Mouse (Mus musculus) c-Kit-negative CD71-positive TER-119-positive erythroid progenitor cells, embryonic 14.5 days (primary cell): ENCODE results near the gene Hoxa2.

Experiments used
- DNase-seq: peaks from one replicate; pipeline ENCODE4 v3.0.0-alpha.2; 2013; ENCODE audit warnings: low read depth, low spot score

Gene Hoxa2

DNA sequence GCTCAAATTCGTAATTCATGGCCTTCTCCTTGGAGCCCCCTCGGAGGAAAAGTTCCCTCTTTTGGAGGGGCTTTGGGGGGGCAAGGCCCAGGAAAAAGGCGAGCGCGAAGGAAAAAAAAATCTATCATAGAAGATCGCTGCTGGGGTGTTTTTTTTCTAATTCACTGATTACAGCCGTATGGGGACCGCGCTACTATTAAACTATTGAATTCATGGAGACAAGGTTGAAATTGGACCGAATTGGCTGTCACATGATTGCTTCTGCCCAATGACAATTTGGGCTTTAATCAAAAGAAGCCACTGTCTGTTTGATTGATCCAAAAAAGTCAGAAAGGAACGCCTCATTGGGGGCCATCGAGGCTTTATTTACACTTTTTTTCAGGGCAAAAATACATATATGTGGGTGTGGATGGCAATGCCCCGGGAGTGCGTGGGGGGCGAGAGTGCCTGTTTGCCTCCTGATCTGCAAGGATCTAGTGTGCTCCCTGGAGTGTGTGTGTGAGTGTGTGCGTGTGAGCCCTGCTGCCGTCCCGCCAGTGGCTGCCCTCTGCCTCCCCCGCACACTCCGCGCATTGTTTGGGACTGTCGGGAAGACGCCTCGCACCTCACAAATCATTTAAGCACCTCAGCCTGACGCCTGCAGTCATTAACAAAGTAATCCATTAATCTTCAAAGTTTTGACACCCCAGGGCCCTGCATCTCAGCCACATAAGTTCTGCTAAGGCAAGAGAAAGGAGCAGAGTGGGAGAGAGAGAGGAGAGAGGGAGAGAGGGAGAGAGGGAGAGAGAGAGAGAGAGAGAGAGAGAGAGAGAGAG lies at the start of gene Hoxa2:
Gene Hoxa2, minus strand, starts transcription at position 206 of the 815 bp plus-strand sequence.
- DNase-seq, result no peak

GRCm38 (mm10) chr6:52214271-52214670 lies 49.6 kb upstream of the Hoxa2 start:
- DNase-seq, result no peak

DNA sequence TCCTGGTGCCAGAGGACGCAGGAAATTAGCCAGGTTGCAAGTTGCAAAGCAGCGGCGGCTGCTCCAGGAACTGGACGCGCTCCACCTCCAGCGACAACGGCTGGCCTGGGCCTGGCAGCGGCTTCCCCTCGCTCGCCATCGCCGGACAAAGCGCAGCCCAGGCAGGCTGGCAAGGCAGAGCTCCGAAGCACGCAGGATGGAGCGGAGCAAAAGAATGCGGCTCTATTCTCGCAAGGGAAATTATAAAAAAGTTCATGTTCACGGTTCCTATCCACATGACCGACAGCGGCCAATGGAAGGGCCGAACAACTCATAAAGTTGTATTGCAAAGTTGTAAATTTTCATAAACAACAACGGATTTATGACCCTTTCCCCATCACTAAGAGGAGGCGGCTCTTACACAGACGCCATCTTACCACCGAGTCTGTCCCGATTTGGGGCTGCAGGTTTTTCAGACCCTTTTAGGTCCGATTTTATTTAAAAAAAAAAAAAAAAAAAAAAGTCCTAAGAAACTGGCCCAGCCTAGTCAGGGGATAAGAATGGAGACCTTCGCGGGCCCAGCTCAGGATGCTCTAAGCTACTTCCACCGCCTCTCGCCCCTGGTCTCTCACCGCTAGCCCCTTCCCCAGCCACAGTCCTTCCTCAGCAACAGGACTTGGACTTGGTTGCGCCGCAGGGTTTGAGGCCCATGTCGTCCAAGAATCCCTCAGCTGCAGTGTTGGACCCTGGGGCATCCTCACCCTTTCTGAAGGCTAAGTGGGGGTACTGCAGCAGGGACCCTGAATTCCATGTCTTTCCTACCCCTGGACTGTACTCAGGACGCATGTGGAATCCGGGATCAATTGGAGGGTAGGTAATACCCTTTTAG lies 48.7 kb upstream of the Hoxa2 start, which contains the start of the genes Hoxa3 and Gm28308:
Gene Hoxa3, minus strand, starts transcription at position 218 of the 868 bp plus-strand sequence.
Gene Gm28308, minus strand, starts transcription at position 221 of the 868 bp plus-strand sequence.
- DNase-seq, result no peak

GRCm38 (mm10) chr6:52212556-52213118 lies 48.0 kb upstream of the Hoxa2 start:
- DNase-seq, result no peak

DNA sequence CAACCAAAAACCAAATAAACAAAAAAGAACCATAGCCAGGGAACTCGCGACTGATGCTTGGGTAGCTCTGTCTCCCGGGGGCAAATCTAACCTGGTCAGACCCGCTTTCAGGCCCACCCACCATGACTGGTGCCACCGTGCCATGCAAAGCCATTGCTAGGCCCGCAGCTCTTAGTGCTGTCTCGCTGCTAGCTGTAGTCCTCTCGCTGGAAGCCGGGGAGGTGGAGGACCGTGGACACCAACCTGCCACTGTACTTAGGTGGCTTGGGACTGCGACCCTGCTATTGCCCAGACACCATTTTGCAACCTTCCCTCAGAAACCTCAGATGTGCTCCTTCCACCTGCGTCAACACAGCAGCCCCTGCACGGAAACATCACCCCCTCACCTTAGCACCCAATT lies 47.3 kb upstream of the Hoxa2 start:
- DNase-seq, result no peak

GRCm38 (mm10) chr6:52211170-52211935 lies 46.7 kb upstream of the Hoxa2 start:
- no peak for DNase-seq

- DNase-seq, result no peak
Measured at GRCm38 (mm10) chr6:52209685-52210046, 45.0 kb upstream of the Hoxa2 start.

DNA sequence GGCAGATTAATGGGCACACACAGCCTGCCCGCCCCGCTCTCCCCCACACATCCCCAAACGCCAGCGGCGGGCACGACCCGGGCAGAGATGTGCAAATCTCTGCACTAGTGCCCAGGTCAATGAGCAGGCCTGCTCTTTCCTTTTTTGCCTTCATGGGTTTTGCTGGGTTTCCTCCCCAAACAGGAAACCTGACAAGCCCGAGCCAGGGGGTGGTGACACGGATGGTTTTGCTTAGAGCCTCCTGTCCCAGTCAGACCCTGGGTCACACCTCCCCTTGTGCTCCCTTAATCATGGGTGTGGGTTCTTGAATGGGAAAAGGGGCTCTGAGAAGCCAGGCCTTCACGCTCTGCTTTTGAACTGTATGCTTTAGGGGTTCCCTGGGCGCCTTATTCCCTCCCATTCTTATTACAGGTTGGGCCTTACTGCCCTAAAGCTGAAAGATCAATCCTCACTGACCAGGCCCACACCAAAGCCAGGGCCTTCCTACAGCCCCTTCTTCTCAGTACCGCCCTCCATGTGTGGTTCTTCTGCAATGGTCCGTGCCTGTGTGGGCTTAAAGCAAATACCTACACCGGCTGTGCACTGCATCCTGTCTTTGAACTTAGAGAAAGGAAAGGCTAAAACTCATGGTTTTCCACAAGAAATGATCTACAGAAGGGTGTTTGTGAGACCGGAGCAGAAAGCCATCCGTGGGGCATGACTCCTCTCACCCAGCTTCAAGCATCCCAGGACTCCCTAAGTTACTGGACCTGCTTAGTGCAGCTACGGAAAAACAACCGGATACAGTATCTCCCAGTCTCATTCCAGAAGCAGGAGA lies 44.4 kb upstream of the Hoxa2 start:
- DNase-seq, result no peak

GRCm38 (mm10) chr6:52208072-52208867 lies 43.6 kb upstream of the Hoxa2 start, which contains the start of gene Hoxa6:
Gene Hoxa6 (minus strand): TSS chr6:52208722.
- no peak for DNase-seq

- DNase-seq, result no peak
Measured at GRCm38 (mm10) chr6:52207684-52207976, 43.0 kb upstream of the Hoxa2 start.

- no peak for DNase-seq
Measured at GRCm38 (mm10) chr6:52206882-52207683, 42.5 kb upstream of the Hoxa2 start.

DNA sequence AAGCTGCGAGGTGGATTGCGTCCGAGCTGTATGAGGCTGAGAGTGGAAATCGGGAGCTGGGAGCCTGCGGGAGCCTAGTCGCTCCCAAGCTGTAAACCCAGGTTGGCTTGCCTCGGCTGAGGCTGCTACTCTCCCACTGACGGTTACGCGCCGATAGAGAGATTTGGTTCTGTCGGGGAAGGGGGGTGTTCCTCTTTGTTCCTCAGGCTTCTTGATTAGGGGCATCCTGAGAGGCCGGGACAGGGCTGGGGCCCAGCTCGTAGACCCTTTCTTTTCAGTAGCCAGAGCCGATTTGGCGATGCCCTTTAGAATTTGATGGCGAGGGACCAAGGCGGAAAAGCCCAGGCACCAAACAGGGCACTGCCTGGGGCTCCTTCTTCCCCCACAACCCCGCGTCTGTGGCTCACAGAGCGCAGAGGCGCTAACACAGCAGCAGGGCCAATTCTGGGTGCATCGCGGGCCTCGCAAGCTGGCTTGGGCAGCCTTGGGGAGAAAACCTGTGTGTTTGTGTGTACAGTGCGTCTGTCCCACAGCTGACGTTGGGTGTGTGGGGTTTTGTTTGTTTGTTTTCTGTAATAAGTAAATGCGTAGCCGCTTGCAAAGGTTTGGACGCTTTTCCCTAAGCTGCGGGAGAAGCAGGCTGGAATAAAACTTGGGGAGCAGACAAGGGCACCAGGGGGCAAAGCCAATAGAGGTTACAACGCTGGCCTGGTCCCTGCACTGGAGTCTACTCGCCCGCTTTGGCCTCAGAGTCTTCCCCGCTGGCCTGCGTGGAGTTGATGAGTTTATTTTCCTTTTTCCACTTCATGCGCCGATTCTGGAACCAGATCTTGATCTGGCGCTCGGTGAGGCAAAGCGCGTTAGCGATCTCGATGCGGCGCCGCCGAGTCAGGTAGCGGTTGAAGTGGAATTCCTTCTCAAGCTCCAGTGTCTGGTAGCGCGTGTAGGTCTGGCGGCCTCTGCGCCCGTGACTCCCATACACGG lies 41.3 kb upstream of the Hoxa2 start:
- no peak for DNase-seq

GRCm38 (mm10) chr6:52205221-52205620 lies 40.6 kb upstream of the Hoxa2 start:
- no peak for DNase-seq

- DNase-seq, result no peak
Measured at GRCm38 (mm10) chr6:52204050-52204752, 39.6 kb upstream of the Hoxa2 start, which contains the start of gene Hoxa5. Gene Hoxa5 (minus strand): TSS chr6:52204587.

- DNase-seq, result no peak
Measured at GRCm38 (mm10) chr6:52203371-52204049, 38.9 kb upstream of the Hoxa2 start.

GRCm38 (mm10) chr6:52203121-52203370 lies 38.4 kb upstream of the Hoxa2 start:
- no peak for DNase-seq
